Mouse (Mus musculus) CH12.LX (cell line): ENCODE measurements around the gene Fam227a. TPM values are rescaled to one million over a fixed set of nuclear protein-coding genes. Genes with fewer than 3 reads are reported as not detected.
"Not testable (repeated sequence)": the region's sequence is repeated elsewhere in the genome, so short reads cannot be mapped to it uniquely, and the experiment has no call there.

ENCODE experiments used
- DNase-seq: peaks from one replicate; pipeline ENCODE4 v3.0.0-alpha.2; 2013; ENCODE audit errors: extremely low read depth
- H3K27ac ChIP-seq: 2 replicates; pipeline ENCODE4 v1.5.1; 2012; ENCODE audit warnings: low read depth, mild to moderate bottlenecking, control low read depth, moderate library complexity; ENCODE audit not compliant: insufficient read depth
- H3K27me3 ChIP-seq: replicated peaks from 2 replicates; pipeline ENCODE3; 2012; ENCODE audit warnings: inconsistent platforms
- H3K36me3 ChIP-seq, 2 experiments: replicated peaks in 1 of 2; 2 replicates each; pipeline versions ENCODE3 to v1.6.1; 2012; ENCODE audit warnings: inconsistent platforms in 1 of 2, low read length in 1 of 2, mild to moderate bottlenecking in 1 of 2, mixed read lengths in 1 of 2, moderate library complexity in 1 of 2; ENCODE audit not compliant: control insufficient read depth in 1 of 2, insufficient read depth in 1 of 2
- H3K4me1 ChIP-seq, 2 experiments: 2 replicates each; pipeline ENCODE4 v1.6.1; 2012; ENCODE audit warnings: inconsistent platforms in 1 of 2, moderate library complexity in 1 of 2; ENCODE audit not compliant: insufficient read depth in 2 of 2, control insufficient read depth in 1 of 2
- H3K4me2 ChIP-seq: 2 replicates; pipeline ENCODE4 v1.6.1; 2012; ENCODE audit warnings: low read depth, mild to moderate bottlenecking, control low read depth; ENCODE audit not compliant: poor library complexity, insufficient read depth, severe bottlenecking
- H3K4me3 ChIP-seq, 3 experiments: fragments of 150-350 bp in 1 of 3; sonication (generic) in 1 of 3; replicated peaks in 1 of 3; 2 replicates each; pipeline versions ENCODE3 to v1.5.1; 2011 to 2012; ENCODE audit warnings: low read depth in 2 of 3, low read length in 2 of 3, mild to moderate bottlenecking in 2 of 3, moderate library complexity in 2 of 3, control low read depth in 1 of 3, improper control_type of control experiment in 1 of 3, inconsistent platforms in 1 of 3, mixed read lengths in 1 of 3; ENCODE audit not compliant: poor library complexity in 1 of 3
- H3K79me2 ChIP-seq: replicated peaks from 2 replicates; pipeline ENCODE4 v1.6.1; 2012; ENCODE audit warnings: mild to moderate bottlenecking, moderate library complexity; ENCODE audit not compliant: control insufficient read depth, poor library complexity, insufficient read depth, severe bottlenecking; ENCODE audit errors: extremely low read depth
- H3K9ac ChIP-seq: 2 replicates; pipeline ENCODE4 v1.6.1; 2012; ENCODE audit warnings: low read depth, mild to moderate bottlenecking, control low read depth, moderate library complexity; ENCODE audit not compliant: insufficient read depth
- H3K9me3 ChIP-seq: replicated peaks from 2 replicates; pipeline ENCODE3; 2012; ENCODE audit warnings: low read length, inconsistent platforms, mixed read lengths
- CHD1 ChIP-seq: IDR thresholded peaks from 2 replicates; pipeline ENCODE4 v1.6.1; 2012; ENCODE audit warnings: low read depth, low read length, improper control_type of control experiment, inconsistent platforms
- CHD2 ChIP-seq: IDR thresholded peaks from 2 replicates; pipeline ENCODE4 v1.6.1; 2011; ENCODE audit warnings: low read length, improper control_type of control experiment
- EP300 ChIP-seq: IDR thresholded peaks from 2 replicates; pipeline ENCODE4 v1.6.1; 2011; ENCODE audit warnings: low read length, improper control_type of control experiment
- ETS1 ChIP-seq: conservative IDR thresholded peaks from 2 replicates; pipeline ENCODE4 v1.6.1; 2012; ENCODE audit warnings: low read depth, mild to moderate bottlenecking, inconsistent platforms, low read length, improper control_type of control experiment, moderate library complexity
- HCFC1 ChIP-seq: IDR thresholded peaks from 2 replicates; pipeline ENCODE4 v1.6.1; 2012; ENCODE audit warnings: low read depth, mild to moderate bottlenecking, inconsistent platforms, low read length, improper control_type of control experiment
- IRF4 ChIP-seq: IDR thresholded peaks from 2 replicates; pipeline ENCODE4 v1.6.1; 2014; ENCODE audit warnings: low read depth, mild to moderate bottlenecking, inconsistent platforms, low read length, improper control_type of control experiment
- JUND ChIP-seq: conservative IDR thresholded peaks from 2 replicates; pipeline ENCODE4 v1.6.1; 2011; ENCODE audit warnings: low read depth, low read length, improper control_type of control experiment
- KAT2A ChIP-seq: IDR thresholded peaks from 2 replicates; pipeline ENCODE4 v1.6.1; 2012; ENCODE audit warnings: low read length, improper control_type of control experiment, inconsistent platforms; ENCODE audit not compliant: insufficient replicate concordance
- MAFK ChIP-seq: IDR thresholded peaks from 2 replicates; pipeline ENCODE4 v1.6.1; 2011; ENCODE audit warnings: low read length, improper control_type of control experiment; ENCODE audit not compliant: insufficient replicate concordance
- MXI1 ChIP-seq: IDR thresholded peaks from 2 replicates; pipeline ENCODE4 v1.6.1; 2011; ENCODE audit warnings: mild to moderate bottlenecking, low read depth, low read length, improper control_type of control experiment
- MYC ChIP-seq: IDR thresholded peaks from 2 replicates; pipeline ENCODE4 v1.6.1; 2011; ENCODE audit warnings: low read depth, mild to moderate bottlenecking, improper control_type of control experiment, low read length
- NELFE ChIP-seq: IDR thresholded peaks from 2 replicates; pipeline ENCODE4 v1.6.1; 2011; ENCODE audit warnings: low read depth, low read length, improper control_type of control experiment
- POLR2AphosphoS2 ChIP-seq: IDR thresholded peaks from 2 replicates; pipeline ENCODE4 v1.6.1; 2011; ENCODE audit warnings: low read depth, low read length, improper control_type of control experiment
- UBTF ChIP-seq: IDR thresholded peaks from 2 replicates; pipeline ENCODE4 v1.6.1; 2012; ENCODE audit warnings: low read depth, mild to moderate bottlenecking, inconsistent platforms, low read length, improper control_type of control experiment, moderate library complexity
- ZMIZ1 ChIP-seq: IDR thresholded peaks from 2 replicates; pipeline ENCODE4 v1.6.1; 2012; ENCODE audit warnings: low read depth, mild to moderate bottlenecking, inconsistent platforms, low read length, improper control_type of control experiment
- dilution Hi-C: fragments of 300-500 bp; cut with MboI; formaldehyde crosslinking; loops from 2 replicates; pipeline ENCODE4 v1.14.3; 2020; ENCODE audit warnings: low sequenced_read_pairs; ENCODE audit not compliant: extremely low pct_unique_long_range_greater_than_20kb, extremely low pct_ligation_motif_present
- in situ Hi-C: fragments of 300-500 bp; cut with MboI; formaldehyde crosslinking; loops from 3 replicates; pipeline ENCODE4 v1.14.3; 2019; ENCODE audit warnings: low sequenced_read_pairs, low pct_ligation_motif_present, low pct_unique_long_range_greater_than_20kb, mixed read lengths
- polyA plus RNA-seq: library from polyadenylated mRNA; unstranded; fragments of >175 nt; gene quantifications from 2 replicates; pipeline ENCODE4 v1.2.1, GENCODE M21; 2012; ENCODE audit warnings: low read depth; ENCODE audit not compliant: insufficient read length
- total RNA-seq, 2 experiments: library from RNA; depleted of rRNA; stranded (reverse); fragments of 300-350 nt in 1 of 2; fragments of >200 nt in 1 of 2; gene quantifications; 2 replicates each; pipeline ENCODE4 v1.2.3; 2012 to 2014

Fam227a gene
- total and polyA plus RNA-seq, 3 experiments: 0.20 to 0.48 (median 0.42) TPM

DNA sequence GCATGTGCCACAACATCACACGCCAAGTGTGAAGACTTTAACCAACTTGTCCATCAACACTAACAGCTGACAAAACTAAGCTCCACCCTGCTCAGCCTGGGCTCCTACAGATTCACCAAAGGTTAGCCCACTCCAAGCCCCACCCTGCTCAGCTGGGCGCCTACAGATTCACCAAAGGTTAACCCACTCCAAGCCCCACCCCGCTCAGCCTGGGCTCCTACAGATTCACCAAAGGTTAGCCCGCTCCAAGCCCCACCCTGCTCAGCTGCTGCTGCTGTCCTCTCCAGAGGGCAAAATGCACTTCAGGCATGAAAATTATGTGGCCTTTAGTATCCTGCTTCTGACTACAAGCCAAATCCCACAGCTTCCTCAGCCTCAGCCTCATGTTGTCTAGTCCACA lies 23.2 kb upstream of the Fam227a start:
- H3K36me3 ChIP-seq: peaks cover 7 to 50% of the 10 kb centered on the region in 2 experiments
- H3K9me3 ChIP-seq: no peaks in the 10 kb centered on the region
- peaks cover 72% of the 10 kb centered on the region for H3K79me2 ChIP-seq
- no peak overlapping the region for H3K9ac ChIP-seq
- H3K4me3 ChIP-seq: no peak overlapping the region
- no peaks in the 10 kb centered on the region for H3K27me3 ChIP-seq
- no peak overlapping the region for H3K27ac ChIP-seq
- in situ Hi-C loops: no loop called here
- DNase-seq: no peak
- dilution Hi-C loops: no loop called here
- H3K4me2 ChIP-seq: no peak overlapping the region
- H3K4me1 ChIP-seq: peaks cover 10 to 58% of the 10 kb centered on the region in 2 experiments
- no peak for TF ChIP-seq NELFE

DNA sequence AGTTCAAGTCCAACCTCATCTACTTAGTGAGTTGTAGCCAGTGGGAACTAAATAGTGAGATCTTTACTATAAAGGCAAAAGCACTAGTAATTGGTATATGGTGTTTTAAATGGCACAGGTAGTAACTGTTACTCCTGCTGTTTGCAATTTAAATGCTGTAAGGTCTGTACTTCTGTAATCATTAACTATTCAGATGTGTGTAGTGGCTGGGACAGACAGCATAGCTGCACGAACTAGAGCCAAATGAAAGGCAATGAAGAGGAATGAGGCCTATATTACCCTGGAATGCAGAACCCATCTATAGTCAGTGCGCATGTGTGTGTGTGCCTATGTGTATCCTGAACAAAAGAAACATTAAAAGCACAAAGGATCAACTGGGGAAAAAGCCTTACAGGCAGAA lies 19.2 kb upstream of the Fam227a start:
- H3K4me1 ChIP-seq: peaks cover 3 to 29% of the 10 kb centered on the region in 2 experiments; a peak in 2 of 4 replicates
- peaks cover 39 to 80% of the 10 kb centered on the region in 2 experiments for H3K36me3 ChIP-seq
- no peak overlapping the region for H3K4me2 ChIP-seq
- no peaks in the 10 kb centered on the region for H3K27me3 ChIP-seq
- no peak for DNase-seq
- dilution Hi-C loops: no loop called here
- H3K9ac ChIP-seq: no peak overlapping the region
- no peak for TF ChIP-seq IRF4
- no peak for TF ChIP-seq CHD1
- no peak for TF ChIP-seq EP300
- no peak for TF ChIP-seq CHD2
- no peak for TF ChIP-seq UBTF
- no peak for TF ChIP-seq MAFK
- TF ChIP-seq POLR2AphosphoS2: no peak
- TF ChIP-seq ETS1: no peak
- no peak for TF ChIP-seq ZMIZ1
- TF ChIP-seq KAT2A: no peak
- no peak for TF ChIP-seq MYC
- no peak for TF ChIP-seq HCFC1
- TF ChIP-seq JUND: no peak
- TF ChIP-seq MXI1: no peak
- no peaks in the 10 kb centered on the region for H3K9me3 ChIP-seq
- no peak overlapping the region for H3K4me3 ChIP-seq
- peaks cover 35% of the 10 kb centered on the region for H3K79me2 ChIP-seq
- H3K27ac ChIP-seq: no peak overlapping the region
- in situ Hi-C loops: no loop called here

DNA sequence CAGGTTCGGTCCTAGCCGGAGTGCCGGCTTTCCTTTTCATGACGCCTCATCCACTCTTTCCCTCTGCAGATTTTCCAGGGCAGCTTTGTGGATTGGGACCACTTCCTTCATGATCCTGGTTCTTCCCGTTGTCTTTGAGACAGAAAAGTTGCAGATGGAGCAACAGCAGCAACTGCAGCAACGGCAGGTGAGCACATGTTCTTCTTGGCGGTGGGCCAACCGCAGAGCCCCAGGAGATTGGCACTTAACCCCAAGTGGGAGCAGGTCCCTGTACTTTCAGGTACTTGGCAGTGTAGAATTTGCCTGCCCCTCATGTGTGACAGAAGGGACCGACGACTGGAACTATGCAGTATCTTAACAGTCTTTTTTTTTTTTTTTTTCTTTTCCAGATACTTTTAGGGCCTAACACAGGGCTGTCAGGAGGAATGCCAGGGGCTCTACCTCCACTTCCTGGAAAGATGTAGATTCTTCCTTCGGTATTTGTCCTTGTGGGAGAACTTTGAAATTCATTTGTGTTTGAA lies 13.1 kb upstream of the Fam227a start:
- in situ Hi-C loops, H3K9me3 ChIP-seq, H3K27ac ChIP-seq, DNase-seq, dilution Hi-C loops, H3K27me3 ChIP-seq: not testable (repeated sequence)
- H3K36me3 ChIP-seq: peaks cover 40 to 63% of the 10 kb centered on the region in 2 experiments
- H3K4me2 ChIP-seq: peak overlapping the region; percentile 96
- peak overlapping the region; percentile 57 to 89 (median 62) for H3K4me3 ChIP-seq
- H3K9ac ChIP-seq: peak overlapping the region; percentile 46; the same call in 1 of the 2 replicates
- peaks cover 2 to 24% of the 10 kb centered on the region in 2 experiments for H3K4me1 ChIP-seq
- peaks cover 21% of the 10 kb centered on the region for H3K79me2 ChIP-seq
